10 mouse cellular contexts compared by ENCODE assay signal in the genomic region with DNA sequence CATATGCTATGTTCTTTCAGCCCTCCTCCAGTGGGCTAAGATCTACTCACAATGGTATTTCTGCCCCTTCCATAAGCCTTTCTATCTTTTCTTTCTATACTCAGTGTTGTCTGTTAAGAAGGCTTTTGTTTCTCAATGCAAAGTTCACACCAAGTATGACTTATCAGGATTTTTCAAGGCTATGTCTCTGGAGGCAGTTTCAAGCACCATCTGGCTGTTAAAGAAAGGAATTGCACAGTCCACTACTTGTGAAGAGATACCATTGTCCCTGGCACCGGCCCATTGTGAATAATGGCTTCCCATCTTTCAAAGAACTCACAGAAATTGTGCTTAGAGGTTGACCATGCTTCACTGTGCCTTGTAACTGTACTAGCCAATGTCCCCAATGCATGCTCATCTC.
DNase-seq lines count a peak whose midpoint lies in the region; ATAC-seq and TF ChIP-seq lines count a peak whose summit lies in the region.
"Had no signal": no experiment of that assay in that cellular context is flagged by ENCODE, and none has a peak within 500 bp of the region (broad histone marks: within the 10 kb centered on the region; RNA-seq: fewer than 3 reads in every experiment).

No protein-coding gene starts in this region.

- in situ Hi-C loops in Patski (cut with MboI; ENCODE audit: low pct_unique_long_range_greater_than_20kb) = no loop called here

- no peaks in the 10 kb centered on the region for H3K9me3 ChIP-seq in forebrain, embryonic 14.5 days (replicated peaks; ENCODE audit: control insufficient read depth, low read length)
- H3K9me3 ChIP-seq in forebrain, embryonic 15.5 days = no peaks in the 10 kb centered on the region

- H3K4me3 ChIP-seq in forebrain, embryonic 14.5 days (ENCODE audit: low read depth, low read length) = no peak overlapping the region
- H3K4me3 ChIP-seq in forebrain, embryonic 15.5 days = no peak overlapping the region

- no peak for ATAC-seq in forebrain, embryonic 14.5 days
- ATAC-seq in forebrain, embryonic 15.5 days (replicated peaks) = no peak
- ATAC-seq in Patski = no peak

- peak; percentile 19 for TF ChIP-seq CTCF in Patski (IDR thresholded peaks at IDR 0.05)

- H3K4me2 ChIP-seq in forebrain, embryonic 14.5 days (ENCODE audit: low read length) = no peak overlapping the region
- H3K4me2 ChIP-seq in forebrain, embryonic 15.5 days (replicated peaks) = no peak overlapping the region

- CTCF ChIA-PET in Patski (lab: Charles Lee) = no interaction called here

- POLR2A ChIA-PET in Patski (lab: Charles Lee) = no interaction called here

- WGBS in forebrain, embryonic 14.5 days = 57% methylated on average over 1 of the region's 1 CpGs
- WGBS in forebrain, embryonic 15.5 days = 62% methylated on average over 1 of the region's 1 CpGs

- H3K36me3 ChIP-seq in forebrain, embryonic 14.5 days (ENCODE audit: control insufficient read depth, insufficient read depth, low read length) = no peaks in the 10 kb centered on the region
- H3K36me3 ChIP-seq in forebrain, embryonic 15.5 days = no peaks in the 10 kb centered on the region

- DNase-seq in forebrain, embryonic 14.5 days (ENCODE audit: low spot score) = peak; percentile 5
- peak; percentile 2 to 7 for DNase-seq in kidney, postnatal 4 days
- DNase-seq in kidney, adult 11 months = no peak
- peak; percentile 34 for DNase-seq in 3T3-L1 (ENCODE audit: low read depth, low spot score)
- no peak for DNase-seq in Patski (ENCODE audit: low read depth, low spot score)
- no peak for DNase-seq in urinary bladder, adult 18-20 months (ENCODE audit: low spot score in 2 of 2)
- DNase-seq: heart, postnatal 36 days; lung, postnatal 36 days; thymus, postnatal 14 days had no signal

- H3K27ac ChIP-seq in forebrain, embryonic 14.5 days (ENCODE audit: low read depth, low read length) = no peak overlapping the region
- no peak overlapping the region for H3K27ac ChIP-seq in forebrain, embryonic 15.5 days (replicated peaks)

- no peaks in the 10 kb centered on the region for H3K27me3 ChIP-seq in forebrain, embryonic 14.5 days (replicated peaks; ENCODE audit: control insufficient read depth, insufficient read depth, low read length)
- no peaks in the 10 kb centered on the region for H3K27me3 ChIP-seq in forebrain, embryonic 15.5 days
- H3K27me3 ChIP-seq in Patski = peaks cover 7% of the 10 kb centered on the region

- no peak overlapping the region for H3K9ac ChIP-seq in forebrain, embryonic 14.5 days (ENCODE audit: low read length)
- H3K9ac ChIP-seq in forebrain, embryonic 15.5 days (replicated peaks) = no peak overlapping the region

- no peaks in the 10 kb centered on the region for H3K4me1 ChIP-seq in forebrain, embryonic 14.5 days (ENCODE audit: control insufficient read depth, insufficient read depth, low read length)
- H3K4me1 ChIP-seq in forebrain, embryonic 15.5 days = no peaks in the 10 kb centered on the region

Comparison
In these comparisons a context has a peak if more than half of its experiments do, and no peak if none do; other contexts are left out.
1. DNase-seq: peak in forebrain, embryonic 14.5 days (single experiment), kidney, postnatal 4 days (2 of 2) and 3T3-L1 (single experiment); none in kidney, adult 11 months (single experiment), Patski (single experiment) and urinary bladder, adult 18-20 months (0 of 2).